Mouse (Mus musculus) liver, adult 2 months (tissue): ENCODE measurements at regions not wholly inside any gene's neighbourhood (a gene's known extent, or its start where the extent isn't known, plus 50 kb on each side); places are given as distances from the start of the nearest gene placed in this dataset.

Experiments used
- CTCF ChIP-seq: fragments of 200-500 bp; IDR thresholded peaks from 2 replicates; pipeline ENCODE4 v1.5.1; 2011; ENCODE audit warnings: low read depth, low read length, control low read depth
- POLR2A ChIP-seq: fragments of 200-500 bp; IDR thresholded peaks from 2 replicates; pipeline ENCODE4 v1.6.1; 2011; ENCODE audit warnings: low read length, control low read depth; ENCODE audit not compliant: insufficient read depth; ENCODE audit errors: extremely low read depth

DNA sequence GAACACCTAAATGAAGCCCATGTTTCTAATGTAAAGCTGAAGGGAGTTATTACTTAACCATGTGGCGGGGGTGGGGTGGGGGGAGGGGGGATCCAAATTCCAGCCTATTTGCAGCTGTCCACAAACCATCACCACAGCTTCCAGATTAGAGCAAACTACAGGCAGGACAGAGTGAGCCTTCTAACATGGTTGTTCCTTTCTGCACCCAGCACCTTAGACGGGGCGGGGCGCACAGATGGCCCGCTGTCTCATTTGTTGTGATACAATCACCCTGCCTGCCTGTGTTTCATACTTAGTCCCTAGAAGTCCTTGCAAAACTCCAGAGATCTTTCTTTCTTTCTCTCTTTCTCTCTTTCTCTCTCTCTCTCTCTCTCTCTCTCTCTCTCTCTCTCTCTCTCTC is 182.8 kb upstream of the Arhgap18 start:
- TF ChIP-seq POLR2A (no peak), CTCF (no peak)
